Mouse (Mus musculus): Measurements from ENCODE around the gene Fkbp3.

- TF ChIP-seq GATA1 (IDR thresholded peaks at IDR 0.05; ENCODE audit: low read length), result no peak
- no peak for TF ChIP-seq TAL1 (IDR thresholded peaks at IDR 0.05; ENCODE audit: low read length)
Measured at GRCm38 (mm10) chr12:65035839-65036189, 38.0 kb downstream of the Fkbp3 start.
